Mouse (Mus musculus) ES-Bruce4 (cell line): Measurements from ENCODE around the gene Efna1.

Experiments
- CTCF ChIP-seq: IDR thresholded peaks from one replicate; pipeline ENCODE4 v1.8.1; 2011; ENCODE audit warnings: low read depth, low read length
- POLR2A ChIP-seq: IDR thresholded peaks from one replicate; pipeline ENCODE4 v1.8.1; 2011; ENCODE audit warnings: low read length; ENCODE audit not compliant: insufficient read depth

DNA sequence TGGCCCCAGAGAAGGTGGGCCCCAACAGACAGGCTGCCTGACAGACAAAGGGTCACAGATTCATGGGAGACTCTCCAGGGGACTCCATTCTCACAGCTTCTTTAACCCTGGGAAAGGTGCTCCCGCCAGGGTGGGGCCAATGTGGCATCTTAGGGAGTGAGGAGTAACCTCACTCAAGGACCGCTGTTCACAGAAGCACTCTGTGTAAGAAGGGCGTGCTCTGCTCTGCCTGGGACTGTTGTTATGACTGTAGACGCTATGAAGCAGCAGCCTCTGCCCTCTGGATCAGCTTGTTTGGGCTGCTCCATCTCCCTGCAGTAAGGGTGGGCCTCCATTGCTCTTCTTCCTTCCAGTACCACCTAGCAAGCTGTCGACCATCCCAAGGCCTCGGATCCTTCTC, 23.5 kb upstream of the Efna1 start:
- TF ChIP-seq CTCF, result no peak
- no peak for TF ChIP-seq POLR2A
